Mouse (Mus musculus) forebrain, embryonic 16.5 days (tissue): Measurements from ENCODE around the gene Olfr644. TPM values are rescaled to one million over a fixed set of nuclear protein-coding genes. Genes with fewer than 3 reads are reported as not detected.

Experiments
- ATAC-seq: fragments of 200-750 bp; cut with Nextera tagmentation; 2 replicates; pipeline ENCODE4 v1.8.0; 2017; ENCODE audit warnings: mild to moderate bottlenecking, moderate library complexity
- H3K27ac ChIP-seq: fragments of 300-500 bp; sonication (generic); 2 replicates; pipeline ENCODE4 v1.5.1; 2014; ENCODE audit warnings: low read length, control low read depth
- H3K27me3 ChIP-seq: fragments of 300-500 bp; sonication (generic); replicated peaks from 2 replicates; pipeline ENCODE4 v1.6.1; 2014; ENCODE audit warnings: low read length; ENCODE audit not compliant: control insufficient read depth, insufficient read depth
- H3K36me3 ChIP-seq: fragments of 300-500 bp; sonication (generic); 2 replicates; pipeline ENCODE4 v1.6.1; 2014; ENCODE audit not compliant: control insufficient read depth, insufficient read depth
- H3K4me1 ChIP-seq: fragments of 300-500 bp; sonication (generic); replicated peaks from 2 replicates; pipeline ENCODE4 v1.6.1; 2014; ENCODE audit warnings: low read length; ENCODE audit not compliant: control insufficient read depth, insufficient read depth
- H3K4me2 ChIP-seq: fragments of 300-500 bp; sonication (generic); 2 replicates; pipeline ENCODE4 v1.6.1; 2014; ENCODE audit warnings: mild to moderate bottlenecking, low read length, control low read depth
- H3K4me3 ChIP-seq: fragments of 300-500 bp; sonication (generic); replicated peaks from 2 replicates; pipeline ENCODE4 v1.5.1; 2014; ENCODE audit warnings: mild to moderate bottlenecking, low read length, control low read depth
- H3K9ac ChIP-seq: fragments of 300-500 bp; sonication (generic); replicated peaks from 2 replicates; pipeline ENCODE4 v1.6.1; 2014; ENCODE audit warnings: low read depth, low read length, control low read depth
- H3K9me3 ChIP-seq: fragments of 300-500 bp; sonication (generic); 2 replicates; pipeline ENCODE4 v1.6.1; 2016; ENCODE audit warnings: low read length; ENCODE audit not compliant: control insufficient read depth
- WGBS: fragments of 180-500 bp; shearing (Covaris S2); extraction: QIAGEN DNeasy Blood & Tissue Kit; methylation state at CpG from one replicate; pipeline ENCODE4 v1.1.7; 2014; 5-methylcytosine and 5-hydroxymethylcytosine counted together
- polyA plus RNA-seq: library from polyadenylated mRNA; unstranded; fragments of >200 nt; fragmentation: Nextera tagmentation; extraction: Ambion mirVana; gene quantifications from 2 replicates; pipeline ENCODE4 v1.2.1, GENCODE M21; 2015

The Olfr644 gene
- polyA plus RNA-seq = not detected in 2 replicates

DNA sequence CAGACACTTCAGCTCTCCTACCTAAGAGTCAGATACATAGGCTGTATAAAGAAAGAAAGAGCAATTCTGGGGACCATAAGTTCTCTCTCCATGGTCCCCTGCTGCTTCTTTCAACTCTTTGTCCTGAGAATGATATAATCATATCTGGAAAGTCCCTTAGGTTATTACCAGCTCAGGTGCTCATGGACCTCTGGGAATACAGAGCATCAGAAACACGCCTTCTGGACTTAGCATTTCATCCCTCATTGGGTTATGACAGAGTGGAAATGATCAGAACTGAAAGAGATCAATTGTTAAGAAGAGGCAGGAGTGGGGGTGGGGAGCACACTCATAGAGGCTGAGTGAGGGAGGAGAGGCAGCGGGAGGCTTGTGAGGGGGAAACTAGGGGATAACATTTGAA is at the start of gene Olfr644:
Olfr644 (minus strand) TSS at position 101 of the 400 bp plus-strand sequence.
- H3K27me3 ChIP-seq = no peaks in the 10 kb centered on the region
- no peaks in the 10 kb centered on the region for H3K36me3 ChIP-seq
- no peak within 1 kb of the TSS for H3K9ac ChIP-seq
- no peak within 1 kb of the TSS for H3K4me2 ChIP-seq
- H3K4me3 ChIP-seq = no peak within 1 kb of the TSS
- 0 out of 2 replicates have a peak, but pooled peaks cover 3% of the 10 kb centered on the region for H3K9me3 ChIP-seq
- H3K4me1 ChIP-seq = no peaks in the 10 kb centered on the region
- no peak within 1 kb of the TSS for H3K27ac ChIP-seq
- 70% methylated on average over 2 of the region's 2 CpGs for WGBS
- no peak for ATAC-seq

- Histone ChIP-seq H3K36me3 (no peaks in the 10 kb centered on the region), H3K27ac (no peak within 1 kb of the TSS), H3K4me1 (no peaks in the 10 kb centered on the region), H3K9me3 (no peaks in the 10 kb centered on the region), H3K9ac (no peak within 1 kb of the TSS), H3K27me3 (no peaks in the 10 kb centered on the region), H3K4me2 (no peak within 1 kb of the TSS), H3K4me3 (no peak within 1 kb of the TSS)
- ATAC-seq = no peak
These were observed 33.0 kb upstream of the Olfr644 start, which contains the start of gene Olfr646 for GRCm38 (mm10) chr7:104104757-104104972. Gene Olfr646, plus strand, starts transcription at chr7:104104873.

GRCm38 (mm10) chr7:104103913-104104756 is 32.5 kb upstream of the Olfr644 start:
- H3K9ac ChIP-seq = no peak overlapping the region
- no peaks in the 10 kb centered on the region for H3K4me1 ChIP-seq
- H3K4me3 ChIP-seq = no peak overlapping the region
- no peak overlapping the region for H3K27ac ChIP-seq
- ATAC-seq = no peak
- no peaks in the 10 kb centered on the region for H3K27me3 ChIP-seq
- H3K36me3 ChIP-seq = no peaks in the 10 kb centered on the region
- WGBS = 54% methylated on average over 4 of the region's 4 CpGs
- H3K9me3 ChIP-seq = no peaks in the 10 kb centered on the region
- no peak overlapping the region for H3K4me2 ChIP-seq

DNA sequence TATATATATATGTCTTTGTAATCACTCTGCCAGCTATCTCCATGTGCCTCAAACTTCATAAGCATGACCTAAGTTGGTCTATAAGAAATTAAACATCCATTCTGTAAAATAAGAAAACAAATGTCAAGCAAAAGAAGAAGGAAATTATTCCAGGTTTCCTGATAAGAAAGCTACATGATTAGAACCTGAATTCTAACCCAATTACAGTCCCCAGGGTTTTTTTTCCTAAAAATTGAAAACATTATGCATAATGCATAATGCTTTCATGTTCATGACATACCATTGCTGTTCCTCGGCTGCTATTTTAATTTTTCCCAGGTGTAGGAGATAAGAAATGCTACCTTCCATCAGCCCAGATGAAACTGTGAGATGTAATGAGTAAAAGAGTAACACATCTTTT is 13.7 kb upstream of the Olfr644 start, which contains the start of gene Olfr645:
Olfr645 (minus strand) TSS at position 101 of the 400 bp plus-strand sequence.
- 88% methylated on average over 1 of the region's 1 CpGs for WGBS
- no peaks in the 10 kb centered on the region for H3K4me1 ChIP-seq
- no peaks in the 10 kb centered on the region for H3K27me3 ChIP-seq
- no peaks in the 10 kb centered on the region for H3K36me3 ChIP-seq
- H3K4me3 ChIP-seq = no peak within 1 kb of the TSS
- no peak within 1 kb of the TSS for H3K9ac ChIP-seq
- ATAC-seq = no peak
- H3K27ac ChIP-seq = no peak within 1 kb of the TSS
- H3K9me3 ChIP-seq = no peaks in the 10 kb centered on the region
- no peak within 1 kb of the TSS for H3K4me2 ChIP-seq

DNA sequence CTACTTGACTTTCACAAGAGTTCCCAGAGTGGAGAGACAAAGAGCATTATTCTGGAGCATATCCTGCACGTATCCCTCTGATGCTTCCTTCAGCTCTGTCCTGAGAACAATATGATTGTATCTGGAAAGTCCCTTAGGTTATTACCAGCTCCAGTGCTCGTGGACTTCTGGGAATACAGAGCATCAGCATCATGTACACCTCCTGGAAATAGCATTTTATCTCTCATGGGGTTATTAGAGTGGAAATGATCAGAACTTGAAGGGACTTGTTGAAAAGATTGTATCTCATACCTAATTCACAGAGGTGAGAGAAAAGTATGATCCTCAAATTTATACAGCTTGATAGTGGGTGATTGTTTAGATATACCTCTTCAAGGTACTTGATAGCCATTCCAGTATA is 10.3 kb downstream of the Olfr644 start, which contains the start of gene 4930516K23Rik:
4930516K23Rik (minus strand) TSS at position 101 of the 400 bp plus-strand sequence.
- 57% methylated on average over 2 of the region's 2 CpGs for WGBS

GRCm38 (mm10) chr7:104059215-104059614 is 12.5 kb downstream of the Olfr644 start:
- WGBS = 94% methylated on average over 1 of the region's 1 CpGs
- ATAC-seq = no peak
- H3K9ac ChIP-seq = no peak overlapping the region

More for the DNA sequence above, 10.3 kb downstream of the Olfr644 start, which contains the start of gene 4930516K23Rik:
- no peak for ATAC-seq
- Histone ChIP-seq H3K27me3 (no peaks in the 10 kb centered on the region), H3K4me2 (no peak within 1 kb of the TSS), H3K9me3 (no peaks in the 10 kb centered on the region), H3K9ac (no peak within 1 kb of the TSS), H3K4me3 (no peak within 1 kb of the TSS), H3K36me3 (no peaks in the 10 kb centered on the region), H3K4me1 (no peaks in the 10 kb centered on the region), H3K27ac (no peak within 1 kb of the TSS)

DNA sequence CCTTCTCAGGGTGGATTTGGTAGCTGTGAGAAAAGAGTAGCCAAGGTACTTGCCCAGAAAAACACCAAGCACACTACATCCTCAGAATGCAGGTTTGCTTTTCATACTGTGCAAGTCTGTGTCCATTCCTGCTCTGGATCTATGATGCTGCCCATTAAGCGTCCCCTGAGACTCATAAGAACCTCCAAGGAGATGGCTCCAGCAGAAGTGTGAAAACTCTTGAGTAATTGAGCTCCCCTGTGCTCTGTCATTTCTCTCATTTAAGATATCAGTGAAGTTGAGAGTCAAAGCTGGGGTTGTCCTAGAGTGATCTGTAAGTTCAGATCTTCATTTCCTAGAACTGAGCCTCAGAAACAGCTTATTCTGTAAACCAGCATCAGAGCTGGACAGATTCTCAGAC is 19.1 kb downstream of the Olfr644 start, which contains the start of gene Olfr642:
Olfr642 (minus strand) TSS at position 101 of the 400 bp plus-strand sequence.
- H3K4me1 ChIP-seq = no peaks in the 10 kb centered on the region
- H3K27ac ChIP-seq = no peak within 1 kb of the TSS
- H3K4me2 ChIP-seq = no peak within 1 kb of the TSS
- no peaks in the 10 kb centered on the region for H3K9me3 ChIP-seq
- no peak within 1 kb of the TSS for H3K9ac ChIP-seq
- 78% methylated on average over 1 of the region's 1 CpGs for WGBS
- H3K27me3 ChIP-seq = no peaks in the 10 kb centered on the region
- no peaks in the 10 kb centered on the region for H3K36me3 ChIP-seq
- ATAC-seq = no peak
- H3K4me3 ChIP-seq = no peak within 1 kb of the TSS

More at GRCm38 (mm10) chr7:104059215-104059614, 12.5 kb downstream of the Olfr644 start:
- H3K27ac ChIP-seq = no peak overlapping the region
- no peaks in the 10 kb centered on the region for H3K9me3 ChIP-seq
- no peaks in the 10 kb centered on the region for H3K4me1 ChIP-seq
- no peak overlapping the region for H3K4me2 ChIP-seq
- no peaks in the 10 kb centered on the region for H3K36me3 ChIP-seq
- H3K4me3 ChIP-seq = no peak overlapping the region
- H3K27me3 ChIP-seq = no peaks in the 10 kb centered on the region

GRCm38 (mm10) chr7:104050745-104051144 is 20.9 kb downstream of the Olfr644 start:
- H3K4me3 ChIP-seq = no peak overlapping the region
- no peak overlapping the region for H3K9ac ChIP-seq
- no peaks in the 10 kb centered on the region for H3K27me3 ChIP-seq
- no peaks in the 10 kb centered on the region for H3K4me1 ChIP-seq
- H3K4me2 ChIP-seq = no peak overlapping the region
- no peak overlapping the region for H3K27ac ChIP-seq
- 92% methylated on average over 4 of the region's 4 CpGs for WGBS
- ATAC-seq = no peak
- no peaks in the 10 kb centered on the region for H3K36me3 ChIP-seq
- H3K9me3 ChIP-seq = no peaks in the 10 kb centered on the region

GRCm38 (mm10) chr7:104035145-104035544 is 36.5 kb downstream of the Olfr644 start, which contains the start of gene Olfr641:
Gene Olfr641, plus strand, starts transcription at chr7:104035445.
- no peaks in the 10 kb centered on the region for H3K36me3 ChIP-seq
- H3K4me3 ChIP-seq = no peak within 1 kb of the TSS
- no peak within 1 kb of the TSS for H3K9ac ChIP-seq
- H3K9me3 ChIP-seq = peaks cover 2% of the 10 kb centered on the region; the same call in 1 of the 2 replicates
- WGBS = 78% methylated on average over 1 of the region's 1 CpGs
- no peaks in the 10 kb centered on the region for H3K27me3 ChIP-seq
- H3K4me1 ChIP-seq = no peaks in the 10 kb centered on the region
- H3K27ac ChIP-seq = no peak within 1 kb of the TSS
- no peak for ATAC-seq
- H3K4me2 ChIP-seq = no peak within 1 kb of the TSS
